Mouse (Mus musculus): ENCODE measurements around the gene Skint11. TPM values are rescaled to one million over a fixed set of nuclear protein-coding genes. Genes with fewer than 3 reads are reported as not detected.
"Not testable (repeated sequence)": the region's sequence is repeated elsewhere in the genome, so short reads cannot be mapped to it uniquely, and the experiment has no call there.

The Skint11 gene
- polyA plus RNA-seq (2015; fragmentation: Nextera tagmentation; extraction: Ambion mirVana) = not detected in 2 replicates

GRCm38 (mm10) chr4:114163084-114163483 is at the start of gene Skint11:
Skint11 (plus strand) TSS chr4:114163384.
- ATAC-seq (ENCODE audit: low FRiP score) = no peak
- Histone ChIP-seq H3K4me3 (replicated peaks) (no peak within 1 kb of the TSS), H3K4me2 (no peak within 1 kb of the TSS), H3K36me3 (no peaks in the 10 kb centered on the region), H3K27me3 (replicated peaks) (no peaks in the 10 kb centered on the region), H3K4me1 (no peaks in the 10 kb centered on the region), H3K9ac (replicated peaks) (no peak within 1 kb of the TSS), H3K27ac (replicated peaks) (no peak within 1 kb of the TSS), H3K9me3 (replicated peaks) (peaks cover 5% of the 10 kb centered on the region; the same call in 1 of the 2 replicates)
- 93% methylated on average over 1 of the region's 1 CpGs for WGBS

- Histone ChIP-seq H3K9ac (replicated peaks) (no peak overlapping the region), H3K4me1 (no peaks in the 10 kb centered on the region), H3K27ac (replicated peaks) (no peak overlapping the region), H3K4me3 (replicated peaks) (no peak overlapping the region), H3K4me2 (no peak overlapping the region), H3K9me3 (replicated peaks) (peaks cover 5% of the 10 kb centered on the region; the same call in 1 of the 2 replicates), H3K27me3 (replicated peaks) (no peaks in the 10 kb centered on the region), H3K36me3 (no peaks in the 10 kb centered on the region)
- no peak for ATAC-seq (ENCODE audit: low FRiP score)
Observed at GRCm38 (mm10) chr4:114161149-114161548, 2.0 kb upstream of the Skint11 start.

GRCm38 (mm10) chr4:114172898-114173297 is 9.7 kb downstream of the Skint11 start:
- not testable (repeated sequence) for H3K36me3 ChIP-seq; ATAC-seq (ENCODE audit: low FRiP score); H3K4me1 ChIP-seq; H3K27me3 ChIP-seq (replicated peaks); H3K4me2 ChIP-seq; H3K9ac ChIP-seq (replicated peaks); H3K4me3 ChIP-seq (replicated peaks); H3K9me3 ChIP-seq (replicated peaks); H3K27ac ChIP-seq (replicated peaks)
- WGBS = 20% methylated on average over 6 of the region's 6 CpGs

- WGBS = 74% methylated on average over 1 of the region's 1 CpGs
- H3K4me3 ChIP-seq (replicated peaks); H3K4me1 ChIP-seq; H3K9ac ChIP-seq (replicated peaks); H3K9me3 ChIP-seq (replicated peaks); H3K4me2 ChIP-seq; H3K36me3 ChIP-seq; ATAC-seq (ENCODE audit: low FRiP score); H3K27ac ChIP-seq (replicated peaks); H3K27me3 ChIP-seq (replicated peaks): not testable (repeated sequence)
Observed at GRCm38 (mm10) chr4:114256906-114257305, 93.7 kb downstream of the Skint11 start.

Other genes with a start within 250 kb of the Skint11 start
- not detected in 2 replicates for gene Skint5, start 163.9 kb upstream of the Skint11 start, polyA plus RNA-seq (2015; fragmentation: Nextera tagmentation; extraction: Ambion mirVana)
- 0.56 and 0.75 TPM in 2 replicates for gene Trabd2b, start 243.3 kb downstream of the Skint11 start, polyA plus RNA-seq (2015; fragmentation: Nextera tagmentation; extraction: Ambion mirVana)

All from neural tube, embryonic 15.5 days (tissue).